Mouse (Mus musculus): Measurements from ENCODE around the gene Tiam2.

GRCm38 (mm10) chr17:3540304-3540703, 213.9 kb downstream of the Tiam2 start:
- TF ChIP-seq CTCF (IDR thresholded peaks at IDR 0.05; ENCODE audit: low read depth, low read length) (no peak), POLR2A (IDR thresholded peaks at IDR 0.05; ENCODE audit: borderline replicate concordance, low read depth, low read length) (no peak)
